Mouse (Mus musculus): ENCODE measurements around the gene Zfp583.

Zfp583 gene

DNA sequence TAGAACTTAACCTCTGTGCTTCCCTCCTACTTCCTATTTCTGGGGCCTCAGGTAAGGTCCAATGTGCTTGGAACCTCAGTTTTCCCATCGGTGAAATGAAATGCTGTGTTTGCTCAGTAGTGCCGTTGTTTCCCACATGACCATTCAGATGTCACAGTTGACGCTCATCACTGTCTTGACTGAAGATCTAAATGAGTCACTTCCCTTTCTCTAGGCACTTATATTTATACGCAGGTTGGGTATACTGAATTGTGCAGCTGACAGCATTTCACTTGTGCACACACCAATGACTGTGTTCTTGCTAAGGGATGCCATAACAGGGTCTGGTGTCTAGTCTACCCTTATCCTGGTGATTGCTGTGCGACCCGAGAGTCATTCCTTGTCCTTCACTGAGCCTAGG lies 45.7 kb downstream of the Zfp583 start:
- no peak for DNase-seq

DNA sequence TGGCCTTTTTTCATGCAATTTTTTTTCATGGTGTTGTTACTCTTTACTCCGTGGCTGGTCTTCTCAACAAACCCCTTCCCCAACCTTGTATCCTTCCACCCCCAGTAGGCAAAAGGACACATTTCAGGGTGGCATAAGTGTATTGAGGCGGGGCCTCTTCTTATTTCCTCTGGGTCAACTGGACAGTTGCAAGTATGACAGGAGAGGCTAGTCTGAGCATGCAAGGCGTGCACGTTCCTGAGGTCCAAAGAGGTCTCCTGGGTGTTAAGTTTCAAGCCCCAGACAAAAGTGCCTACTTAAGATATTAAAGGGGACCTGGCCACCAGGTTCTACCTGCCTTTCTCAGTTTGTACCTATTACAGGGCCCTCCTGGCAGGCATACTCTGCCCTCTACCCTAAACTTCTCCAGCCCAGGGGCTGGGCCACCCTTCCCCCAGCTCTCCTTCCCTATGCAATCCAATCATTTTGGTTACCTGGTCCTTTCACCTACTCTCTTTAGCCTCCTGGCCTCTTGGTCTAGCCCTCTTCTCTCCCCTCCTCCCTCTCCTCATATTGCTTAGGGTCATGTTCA lies 46.6 kb downstream of the Zfp583 start:
- DNase-seq = no peak

DNA sequence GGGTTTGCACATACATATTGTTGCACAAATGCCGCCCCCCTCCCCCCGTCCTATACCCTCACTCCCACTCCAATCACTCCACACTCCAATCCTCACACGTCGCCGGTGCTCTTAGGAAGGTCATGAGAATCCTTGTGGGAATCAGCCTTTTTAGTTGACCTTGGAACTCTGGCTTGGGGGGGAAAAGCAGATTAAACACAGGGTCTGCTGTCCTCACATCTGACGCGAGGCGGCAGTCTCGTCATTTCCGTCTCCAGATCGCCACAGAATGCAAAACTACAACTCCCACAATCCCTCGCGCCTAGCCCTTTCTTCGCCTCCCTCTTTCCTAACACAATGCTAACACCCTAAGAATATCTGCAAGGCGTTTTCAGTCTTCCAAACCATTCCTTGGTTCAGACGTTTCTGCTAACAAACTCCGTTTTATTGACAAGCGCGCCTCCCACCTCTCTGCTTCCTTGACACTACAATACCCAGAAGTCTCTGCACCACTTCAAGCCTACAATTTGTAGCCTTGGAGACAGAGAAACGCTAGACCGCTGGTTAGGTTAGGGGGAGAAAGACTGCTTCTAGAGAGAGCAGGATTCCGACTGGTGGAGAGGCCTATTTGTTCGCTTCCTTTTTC lies 47.5 kb downstream of the Zfp583 start:
- DNase-seq = peak; percentile 86

DNA sequence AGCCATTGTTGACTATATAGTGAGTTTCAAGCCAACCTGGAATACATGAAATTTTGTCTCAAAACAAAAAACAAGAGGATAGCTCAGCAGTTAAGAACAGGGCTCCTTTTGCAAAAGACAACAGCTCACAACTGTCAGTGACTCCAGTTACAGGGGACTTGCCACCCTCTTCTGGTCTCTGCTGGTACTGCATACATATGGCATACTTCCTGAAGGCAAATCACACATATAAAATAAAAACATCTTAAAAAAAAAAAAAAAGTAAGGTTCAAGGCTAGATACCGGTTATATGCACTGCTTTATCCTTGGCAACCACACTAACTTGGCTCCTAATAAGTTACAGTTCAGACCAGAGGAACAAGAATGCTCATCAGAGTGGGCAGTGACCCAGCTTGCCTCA lies 48.3 kb downstream of the Zfp583 start:
- DNase-seq = peak; percentile 75

DNA sequence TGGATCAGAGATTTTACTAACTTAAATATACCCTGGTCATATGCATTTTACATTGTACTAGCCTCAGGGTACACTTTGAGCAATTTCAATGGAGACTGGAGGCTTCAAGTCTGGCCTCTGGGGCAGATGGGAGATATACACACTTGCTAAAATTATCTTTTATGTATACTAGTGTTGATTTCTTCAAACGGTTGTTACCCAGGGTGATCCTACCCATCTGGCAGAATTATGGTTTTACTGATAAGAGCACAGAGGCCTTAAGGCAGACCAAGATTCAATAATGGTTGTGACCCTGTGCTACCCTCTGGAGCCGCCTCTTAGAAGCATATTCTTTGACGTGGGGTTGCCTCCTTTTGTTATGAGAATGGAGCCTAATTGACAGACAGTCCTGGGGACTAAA lies 53.2 kb downstream of the Zfp583 start:
- no peak for DNase-seq

DNA sequence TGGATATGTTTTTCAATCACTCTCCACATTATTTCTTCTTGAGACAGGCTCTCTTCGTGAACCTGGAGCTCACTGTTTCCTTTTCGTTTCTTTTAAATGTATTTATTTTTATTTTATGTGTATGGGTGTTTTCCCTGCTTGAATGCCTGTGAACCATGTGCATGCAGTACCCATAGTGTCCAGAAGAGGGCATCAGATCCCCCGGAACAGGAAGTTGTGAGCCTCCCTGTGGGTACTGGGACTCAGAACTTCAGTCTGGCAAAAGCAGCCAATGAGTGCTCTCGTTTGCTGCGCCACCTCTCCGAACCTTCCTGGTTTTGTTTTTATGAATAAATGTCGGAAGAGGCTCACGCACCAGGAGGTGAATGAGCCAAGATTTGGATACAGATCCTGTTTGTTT lies 65.4 kb downstream of the Zfp583 start:
- DNase-seq = peak; percentile 33

All from kidney, adult 18-20 months (tissue).